Mouse (Mus musculus): Measurements from ENCODE around the gene Cep128.

GRCm38 (mm10) chr12:91312591-91312990 lies 71.6 kb downstream of the Cep128 start:
- TF ChIP-seq EP300 (IDR thresholded peaks at IDR 0.05; ENCODE audit: low read depth) (no peak), CTCF (IDR thresholded peaks at IDR 0.05; ENCODE audit: low read depth) (no peak)

All from heart, postnatal 0 days (tissue).